Mouse (Mus musculus): ENCODE data around the gene Med15. TPM values are rescaled to one million over a fixed set of nuclear protein-coding genes. Genes with fewer than 3 reads are reported as not detected.

Med15 gene
- 10 to 100 TPM; 24.5 to 26.6 TPM for total RNA-seq (2021)

GRCm38 (mm10) chr16:17732841-17733340 is at the start of gene Med15:
Gene Med15, minus strand, starts transcription at chr16:17732891.
- intact Hi-C loops (cut with DNase I): no loop called here
- DNase-seq (ENCODE audit: low spot score): no peak

DNA sequence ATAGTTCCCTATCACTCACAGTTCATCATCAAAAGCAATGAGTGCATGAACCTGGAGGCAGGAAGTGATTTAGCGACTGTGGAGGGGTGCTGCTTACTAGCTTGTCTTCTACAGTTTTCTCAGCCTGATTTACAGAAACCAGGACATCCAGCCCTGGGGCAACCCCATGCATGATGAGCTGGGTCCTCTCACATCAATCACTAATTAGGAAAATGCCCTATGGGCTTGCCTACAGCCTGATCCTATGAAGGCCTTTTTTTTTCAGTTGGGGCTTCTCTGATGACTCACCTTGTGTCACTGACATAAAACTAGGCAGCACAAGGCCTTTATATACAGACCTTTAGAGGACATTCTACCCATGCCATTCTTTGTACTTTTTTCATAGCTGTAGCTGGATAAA is 47.0 kb upstream of the Med15 start:
- intact Hi-C loops (cut with DNase I): no loop called here
- DNase-seq (ENCODE audit: low spot score): no peak

DNA sequence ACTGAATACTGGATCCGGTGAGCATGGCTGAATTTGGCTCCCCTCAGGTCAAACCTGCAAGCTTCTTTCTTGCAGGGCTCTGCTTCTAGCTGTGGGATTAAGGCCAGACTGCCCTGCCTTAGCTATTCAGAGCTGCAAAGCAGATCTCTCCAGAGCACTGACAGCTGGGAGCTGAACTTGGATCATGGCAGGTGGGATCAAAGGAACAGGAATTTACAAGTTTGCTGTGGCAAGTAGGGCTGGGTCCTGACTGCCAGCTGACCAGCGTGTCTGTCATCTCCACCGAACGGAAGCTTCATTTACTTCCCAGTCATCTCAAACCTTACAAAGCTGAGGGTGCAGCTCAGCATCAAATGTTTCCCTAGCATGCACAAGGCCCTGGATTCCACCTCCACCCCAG is 45.5 kb upstream of the Med15 start:
- intact Hi-C loops (cut with DNase I): no loop called here
- no peak for DNase-seq (ENCODE audit: low spot score)

DNA sequence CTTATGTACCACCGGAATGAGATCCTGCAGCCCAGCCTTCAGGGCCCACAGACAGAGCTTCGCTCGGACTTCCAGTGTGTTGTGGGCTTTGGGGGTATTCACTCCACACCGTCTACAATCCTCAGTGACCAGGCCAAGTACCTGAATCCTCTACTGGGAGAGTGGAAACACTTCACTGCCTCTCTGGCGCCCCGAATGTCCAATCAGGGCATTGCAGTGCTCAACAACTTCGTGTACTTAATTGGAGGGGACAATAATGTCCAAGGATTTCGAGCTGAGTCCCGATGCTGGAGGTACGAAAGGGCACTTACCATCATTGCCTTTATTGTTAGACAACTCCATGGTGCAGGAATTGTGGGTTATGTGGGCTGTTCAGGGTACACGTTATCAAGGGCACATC is 44.1 kb upstream of the Med15 start:
- intact Hi-C loops (cut with DNase I): no loop called here
- DNase-seq (ENCODE audit: low spot score): no peak

DNA sequence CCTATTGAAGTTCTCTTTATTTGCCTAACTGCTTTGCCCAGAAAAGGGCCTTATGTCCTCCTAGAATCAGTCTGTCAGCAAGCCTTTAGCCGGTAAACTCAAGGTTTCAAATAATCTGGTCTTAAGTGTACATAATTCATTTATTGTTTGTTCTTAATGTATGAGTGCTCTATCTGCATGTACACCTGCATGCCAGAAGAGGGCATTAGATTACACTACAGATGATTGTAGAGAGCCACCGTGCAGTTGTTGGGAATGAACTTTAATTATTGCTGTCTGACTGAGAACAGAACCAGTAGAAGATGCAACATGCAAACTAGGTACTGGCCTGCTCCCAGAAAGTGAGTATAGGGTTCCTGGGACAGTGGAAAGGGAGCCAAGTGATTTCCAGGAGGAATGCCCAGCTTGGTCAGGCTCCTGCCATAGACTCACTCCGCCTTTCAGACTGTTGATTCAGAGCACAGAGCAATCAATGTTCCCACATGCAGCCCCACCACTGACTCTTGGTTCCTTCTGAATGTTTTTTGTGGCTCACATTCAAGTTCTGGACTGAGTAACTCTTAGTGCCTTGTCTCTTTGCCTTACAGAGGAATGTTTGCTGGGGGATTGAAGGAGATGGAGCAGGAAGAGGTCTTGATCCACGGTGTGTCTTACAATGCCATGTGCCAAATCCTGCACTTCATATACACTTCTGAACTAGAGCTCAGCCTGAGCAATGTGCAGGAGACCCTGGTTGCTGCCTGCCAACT is 38.6 kb upstream of the Med15 start:
- intact Hi-C loops (cut with DNase I): loop anchor here (5.0 kb wide), 1 partner anchor 41 kb away; no protein-coding TSS in a partner anchor
- no peak for DNase-seq (ENCODE audit: low spot score)

- DNase-seq (ENCODE audit: low spot score): no peak
- intact Hi-C loops (cut with DNase I): no loop called here
Measured at GRCm38 (mm10) chr16:17768834-17769233, 36.1 kb upstream of the Med15 start.

DNA sequence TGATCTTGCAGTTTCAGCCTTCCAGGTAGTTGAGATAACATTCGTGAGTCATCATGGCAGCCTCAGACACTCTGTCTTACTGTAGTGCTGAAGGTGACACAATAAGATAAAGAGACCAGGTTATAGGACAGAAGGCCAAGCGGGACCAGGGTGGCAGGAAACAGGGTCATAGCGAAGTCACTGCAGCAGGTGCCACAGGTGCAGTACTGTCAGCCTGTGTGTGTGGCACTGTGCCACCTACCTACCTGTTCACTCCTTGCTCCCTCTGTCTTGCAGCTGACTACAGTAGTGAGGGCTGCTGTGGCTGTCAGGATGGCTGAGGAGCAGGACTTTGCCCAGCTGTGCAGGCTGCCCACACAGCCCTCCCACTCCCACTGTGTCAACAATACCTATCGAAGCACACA is 31.4 kb upstream of the Med15 start:
- intact Hi-C loops (cut with DNase I): loop anchor here (5.0 kb wide), 1 partner anchor 43 kb away; no protein-coding TSS in a partner anchor
- no peak for DNase-seq (ENCODE audit: low spot score)

- intact Hi-C loops (cut with DNase I): loop anchor here (5.0 kb wide), 1 partner anchor 46 kb away; no protein-coding TSS in a partner anchor
- no peak for DNase-seq (ENCODE audit: low spot score)
Measured at GRCm38 (mm10) chr16:17761074-17761473, 28.4 kb upstream of the Med15 start.

GRCm38 (mm10) chr16:17760657-17761056 is 28.0 kb upstream of the Med15 start:
- intact Hi-C loops (cut with DNase I): loop anchor here (5.0 kb wide), 1 partner anchor 47 kb away; no protein-coding TSS in a partner anchor
- DNase-seq (ENCODE audit: low spot score): no peak

- DNase-seq (ENCODE audit: low spot score): peak; percentile 23
- intact Hi-C loops (cut with DNase I): loop anchor here (5.0 kb wide), 1 partner anchor 47 kb away; no protein-coding TSS in a partner anchor
Measured at GRCm38 (mm10) chr16:17759813-17760321, 27.2 kb upstream of the Med15 start.

DNA sequence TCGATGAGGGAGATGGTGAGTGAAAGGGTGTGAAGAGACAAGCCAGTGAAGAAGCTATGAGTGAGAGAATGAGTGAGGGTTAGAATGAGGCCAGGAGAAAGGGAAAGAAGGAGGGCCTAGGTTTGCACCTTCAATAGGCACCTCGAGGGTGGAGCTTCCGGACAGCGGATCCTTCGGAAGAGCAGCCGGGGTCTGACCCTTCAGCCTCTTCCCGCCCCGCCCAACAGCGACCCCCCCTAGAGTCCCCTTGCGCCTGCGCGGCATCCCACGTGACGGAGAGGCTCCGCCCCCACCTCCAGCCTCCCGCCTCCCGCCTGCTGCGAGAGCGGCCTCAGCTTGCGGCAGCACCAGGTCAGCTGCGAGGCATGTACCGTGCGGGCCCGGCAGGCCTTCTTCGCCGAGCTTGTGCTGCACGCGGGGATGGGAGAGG is 26.7 kb upstream of the Med15 start, which contains the start of gene Klhl22:
Klhl22 (plus strand) TSS at position 275 of the 430 bp plus-strand sequence.
- intact Hi-C loops (cut with DNase I): no loop called here
- DNase-seq (ENCODE audit: low spot score): peak; percentile 87

DNA sequence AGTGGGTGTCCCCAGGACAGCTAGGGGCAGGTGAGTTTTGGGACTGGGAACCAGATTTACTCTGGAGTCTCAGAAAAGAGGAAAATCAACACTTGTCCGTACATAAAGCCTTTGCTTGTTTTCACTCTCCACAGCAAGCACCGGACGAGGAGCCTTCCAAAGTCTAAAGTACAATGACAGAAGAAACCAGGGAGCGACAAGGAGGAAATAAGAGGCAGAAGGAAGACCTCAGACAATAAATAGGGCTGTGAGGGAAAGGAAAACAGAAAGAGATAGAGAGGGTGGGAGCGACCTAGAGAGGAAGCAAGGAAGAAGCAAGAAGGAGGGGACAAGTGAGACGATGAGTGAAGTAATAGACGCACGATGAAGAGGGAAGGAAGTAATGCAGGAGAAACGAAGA is 26.2 kb upstream of the Med15 start:
- intact Hi-C loops (cut with DNase I): no loop called here

DNA sequence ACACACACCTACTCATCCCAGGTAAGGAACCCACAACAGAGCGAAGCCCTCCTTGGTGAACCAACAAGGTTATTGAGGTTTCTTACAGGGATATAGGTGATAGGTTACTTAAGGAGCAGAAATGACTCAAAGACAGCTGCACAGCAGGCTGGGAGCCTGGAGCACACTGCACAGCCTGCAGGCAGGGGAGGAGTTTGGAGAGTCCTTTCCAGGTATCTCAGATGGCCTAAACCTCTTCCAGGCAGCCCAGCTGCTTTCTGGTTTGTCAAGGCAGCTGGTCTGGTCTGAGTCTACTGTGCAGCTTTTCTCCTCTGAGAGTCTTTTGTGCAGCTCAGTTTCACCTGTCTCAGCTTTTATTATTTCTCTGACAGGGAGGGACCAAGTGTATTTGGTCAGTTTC is 25.1 kb upstream of the Med15 start:
- DNase-seq (ENCODE audit: low spot score): no peak
- intact Hi-C loops (cut with DNase I): no loop called here

More for the DNA sequence above, 26.2 kb upstream of the Med15 start:
- DNase-seq (ENCODE audit: low spot score): no peak

- DNase-seq (ENCODE audit: low spot score): no peak
- intact Hi-C loops (cut with DNase I): no loop called here
Measured at GRCm38 (mm10) chr16:17753686-17754085, 21.0 kb upstream of the Med15 start.

DNA sequence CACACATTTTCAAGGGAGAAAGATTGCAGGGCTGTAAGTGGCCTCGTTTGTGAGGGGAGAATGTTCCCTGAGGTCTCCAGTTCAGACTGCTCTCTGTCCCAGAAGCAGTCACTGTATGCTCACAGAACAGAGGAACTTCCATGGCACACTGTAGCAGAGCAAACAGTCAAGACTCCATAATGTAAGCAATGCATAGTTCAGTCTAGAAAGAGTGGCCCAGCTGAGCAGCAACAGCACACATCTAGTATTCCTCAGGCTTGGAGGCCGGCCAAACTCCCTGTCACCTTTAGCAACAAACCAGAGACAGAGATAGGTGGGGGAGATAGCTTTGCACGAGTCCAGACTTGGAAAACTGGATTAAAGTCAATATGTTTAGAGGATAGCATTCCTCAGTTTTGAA is 20.3 kb upstream of the Med15 start:
- intact Hi-C loops (cut with DNase I): no loop called here
- no peak for DNase-seq (ENCODE audit: low spot score)

GRCm38 (mm10) chr16:17745067-17745466 is 12.4 kb upstream of the Med15 start:
- intact Hi-C loops (cut with DNase I): no loop called here
- DNase-seq (ENCODE audit: low spot score): no peak

- intact Hi-C loops (cut with DNase I): loop anchor here (1.0 kb wide), 1 partner anchor 68 kb away; no protein-coding TSS in a partner anchor
- no peak for DNase-seq (ENCODE audit: low spot score)
Measured at GRCm38 (mm10) chr16:17744536-17744935, 11.8 kb upstream of the Med15 start.

DNA sequence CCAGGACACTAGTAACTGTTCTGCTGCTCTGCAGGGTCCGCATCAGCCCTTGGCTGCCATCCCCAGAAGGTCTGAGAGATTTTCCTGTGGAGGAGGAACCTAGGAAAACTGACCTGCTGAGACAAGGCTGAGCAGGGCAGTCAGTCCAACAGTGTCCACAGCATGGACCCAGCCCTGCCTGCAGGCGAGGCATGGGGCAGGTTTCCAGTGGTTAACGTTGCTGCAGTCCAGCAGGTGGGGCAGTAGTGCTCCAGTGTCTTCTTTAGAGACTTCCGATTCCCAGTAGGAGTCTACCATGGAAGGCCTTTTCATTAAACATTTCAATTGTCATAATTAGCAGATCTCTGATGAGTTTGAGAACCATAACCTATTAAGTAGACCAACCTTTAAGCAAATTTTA is 10.6 kb upstream of the Med15 start:
- DNase-seq (ENCODE audit: low spot score): no peak
- intact Hi-C loops (cut with DNase I): no loop called here

- no peak for DNase-seq (ENCODE audit: low spot score)
- intact Hi-C loops (cut with DNase I): no loop called here
Measured at GRCm38 (mm10) chr16:17742810-17743209, 10.1 kb upstream of the Med15 start.

- intact Hi-C loops (cut with DNase I): no loop called here
- no peak for DNase-seq (ENCODE audit: low spot score)
Measured at GRCm38 (mm10) chr16:17740080-17740479, 7.4 kb upstream of the Med15 start.

DNA sequence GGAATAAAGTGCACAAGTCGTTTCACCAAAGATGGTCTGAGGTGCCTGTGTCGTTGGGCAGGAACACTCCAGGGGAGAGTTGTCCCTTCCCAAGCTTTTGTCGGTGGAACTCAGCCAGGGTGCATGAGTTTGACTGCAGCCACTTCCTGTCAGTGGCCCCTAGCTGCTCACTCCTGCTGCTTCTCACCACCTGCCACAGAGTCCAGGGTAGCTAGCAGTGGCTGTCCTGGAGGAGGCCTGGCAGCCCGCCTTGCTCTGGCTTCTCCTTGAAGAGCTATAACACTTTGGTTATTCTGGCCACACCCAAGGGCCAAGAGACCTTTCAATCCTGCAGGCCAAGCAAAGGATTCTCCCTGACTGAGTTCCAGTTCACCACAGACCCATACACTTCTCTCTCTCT is 3.5 kb upstream of the Med15 start:
- no peak for DNase-seq (ENCODE audit: low spot score)
- intact Hi-C loops (cut with DNase I): no loop called here

All from heart, postnatal 25 days (tissue).